Mouse (Mus musculus) neural tube, embryonic 12.5 days (tissue): ENCODE results near the gene Nphs1. TPM values are rescaled to one million over a fixed set of nuclear protein-coding genes. Genes with fewer than 3 reads are reported as not detected.
A peak's percentile ranks its signal among the peaks of the same experiment; 100 is the strongest.

Source experiments
- ATAC-seq: fragments of 200-750 bp; cut with Nextera tagmentation; 2 replicates; pipeline ENCODE4 v1.8.0; 2017; ENCODE audit warnings: low read depth, mild to moderate bottlenecking, moderate TSS enrichment, moderate library complexity; ENCODE audit not compliant: low FRiP score
- H3K27ac ChIP-seq: fragments of 300-500 bp; sonication (generic); 2 replicates; pipeline ENCODE4 v1.5.1; 2016
- H3K27me3 ChIP-seq: fragments of 300-500 bp; sonication (generic); replicated peaks from 2 replicates; pipeline ENCODE4 v1.6.1; 2016; ENCODE audit warnings: mild to moderate bottlenecking
- H3K36me3 ChIP-seq: fragments of 300-500 bp; sonication (generic); 2 replicates; pipeline ENCODE4 v1.6.1; 2016; ENCODE audit warnings: mild to moderate bottlenecking
- H3K4me1 ChIP-seq: fragments of 300-500 bp; sonication (generic); 2 replicates; pipeline ENCODE4 v1.6.1; 2016
- H3K4me2 ChIP-seq: fragments of 300-500 bp; sonication (generic); replicated peaks from 2 replicates; pipeline ENCODE4 v1.6.1; 2016; ENCODE audit warnings: mild to moderate bottlenecking
- H3K4me3 ChIP-seq: fragments of 300-500 bp; sonication (generic); 2 replicates; pipeline ENCODE4 v1.5.1; 2016
- H3K9ac ChIP-seq: fragments of 300-500 bp; sonication (generic); 2 replicates; pipeline ENCODE4 v1.6.1; 2016; ENCODE audit warnings: mild to moderate bottlenecking
- H3K9me3 ChIP-seq: fragments of 300-500 bp; sonication (generic); 2 replicates; pipeline ENCODE4 v1.6.1; 2016; ENCODE audit warnings: mild to moderate bottlenecking
- WGBS: fragments of 180-500 bp; shearing (Covaris S2); methylation state at CpG from one replicate; pipeline ENCODE4 v1.1.7; 2016; 5-methylcytosine and 5-hydroxymethylcytosine counted together
- polyA plus RNA-seq: library from polyadenylated mRNA; unstranded; fragments of >200 nt; fragmentation: Nextera tagmentation; extraction: Ambion mirVana; gene quantifications from 2 replicates; pipeline ENCODE4 v1.2.1, GENCODE M21; 2016

The Nphs1 gene
- 2.0 and 3.3 TPM in 2 replicates for polyA plus RNA-seq

DNA sequence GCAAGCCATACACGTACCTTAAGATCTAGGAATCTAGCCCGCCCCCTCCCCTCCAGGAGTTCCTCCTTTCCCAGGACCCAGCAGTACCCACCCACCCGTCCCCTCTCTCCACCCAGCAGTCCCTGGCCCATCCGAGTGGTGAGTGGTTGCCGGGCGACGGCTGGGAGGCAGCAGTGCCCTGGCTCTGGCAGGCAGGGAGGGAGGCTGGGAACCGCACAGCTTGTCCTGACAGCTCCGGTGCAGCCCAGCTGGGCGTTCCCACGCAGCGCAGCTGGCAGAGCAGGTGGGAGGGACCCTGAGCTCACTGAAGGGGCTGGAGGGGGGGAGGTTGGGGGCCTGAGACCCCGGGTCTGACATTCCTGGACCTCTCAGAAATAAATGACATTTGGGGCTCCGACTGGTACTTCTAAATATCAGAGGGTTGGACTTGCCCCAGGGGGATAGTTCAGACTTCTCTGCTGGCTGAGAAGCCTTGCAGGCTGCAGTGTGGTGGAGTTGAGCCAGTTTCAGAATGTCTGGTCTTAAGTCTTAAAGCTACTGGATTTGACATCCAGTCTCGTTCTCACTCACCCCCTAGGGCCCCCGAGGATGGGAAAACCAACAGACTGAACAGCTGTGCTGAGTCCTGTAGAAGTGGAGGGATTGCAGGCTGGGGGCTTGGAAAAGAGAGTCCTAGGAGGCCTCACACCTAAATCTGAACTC is at the start of gene Nphs1, which contains the start of gene Kirrel2:
TSS of gene Nphs1 (plus strand) at position 687 of the 702 bp plus-strand sequence.
TSS of gene Kirrel2 (minus strand) at position 62 of the 702 bp plus-strand sequence.
- no peaks in the 10 kb centered on the region for H3K9me3 ChIP-seq
- ATAC-seq, result peak; percentile 93

DNA sequence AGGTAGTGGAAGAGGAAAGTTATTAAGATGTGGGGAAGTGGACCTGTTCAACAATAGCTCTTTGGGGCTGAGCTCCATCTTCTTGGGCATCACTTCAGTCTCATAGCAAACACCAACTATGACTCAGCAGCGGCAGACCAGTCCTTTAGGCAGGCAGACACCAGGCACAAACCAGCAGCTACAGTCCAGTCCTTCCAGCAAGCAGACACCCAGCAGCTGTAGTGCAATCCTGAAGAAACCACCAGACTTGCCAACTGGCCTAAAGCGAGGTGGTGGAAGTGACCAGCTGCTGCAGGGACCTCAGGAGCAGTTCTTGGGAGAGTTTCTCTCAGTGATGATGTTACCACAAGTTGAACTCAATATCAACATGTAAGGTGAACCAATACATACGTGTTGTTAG is 49.5 kb upstream of the Nphs1 start:
- WGBS, result 88% methylated on average over 3 of the region's 3 CpGs
- no peak overlapping the region for H3K4me3 ChIP-seq
- no peak overlapping the region for H3K27ac ChIP-seq
- H3K4me2 ChIP-seq, result no peak overlapping the region
- no peaks in the 10 kb centered on the region for H3K27me3 ChIP-seq
- H3K36me3 ChIP-seq, result no peaks in the 10 kb centered on the region
- H3K9ac ChIP-seq, result no peak overlapping the region
- H3K4me1 ChIP-seq, result no peaks in the 10 kb centered on the region
- ATAC-seq, result no peak
- no peaks in the 10 kb centered on the region for H3K9me3 ChIP-seq

More for the DNA sequence above, at the start of gene Nphs1, which contains the start of gene Kirrel2:
- peak within 1 kb of the TSS; percentile 65 for H3K4me2 ChIP-seq
- 2% methylated on average over 16 of the region's 16 CpGs for WGBS
- peaks cover 93% of the 10 kb centered on the region for H3K27me3 ChIP-seq
- H3K36me3 ChIP-seq, result no peaks in the 10 kb centered on the region
- no peak within 1 kb of the TSS for H3K27ac ChIP-seq
- peak within 1 kb of the TSS; percentile 22; the same call in 1 of the 2 replicates for H3K9ac ChIP-seq
- H3K4me3 ChIP-seq, result peak within 1 kb of the TSS; percentile 30
- peaks cover 37% of the 10 kb centered on the region for H3K4me1 ChIP-seq

- no peaks in the 10 kb centered on the region for H3K4me1 ChIP-seq
- no peak overlapping the region for H3K27ac ChIP-seq
- no peak overlapping the region for H3K4me3 ChIP-seq
- no peaks in the 10 kb centered on the region for H3K9me3 ChIP-seq
- H3K9ac ChIP-seq, result no peak overlapping the region
- WGBS, result 65% methylated on average over 2 of the region's 2 CpGs
- ATAC-seq, result no peak
- no peaks in the 10 kb centered on the region for H3K27me3 ChIP-seq
- H3K4me2 ChIP-seq, result no peak overlapping the region
- no peaks in the 10 kb centered on the region for H3K36me3 ChIP-seq
Observed at GRCm38 (mm10) chr7:30409789-30410188, 48.3 kb upstream of the Nphs1 start.

DNA sequence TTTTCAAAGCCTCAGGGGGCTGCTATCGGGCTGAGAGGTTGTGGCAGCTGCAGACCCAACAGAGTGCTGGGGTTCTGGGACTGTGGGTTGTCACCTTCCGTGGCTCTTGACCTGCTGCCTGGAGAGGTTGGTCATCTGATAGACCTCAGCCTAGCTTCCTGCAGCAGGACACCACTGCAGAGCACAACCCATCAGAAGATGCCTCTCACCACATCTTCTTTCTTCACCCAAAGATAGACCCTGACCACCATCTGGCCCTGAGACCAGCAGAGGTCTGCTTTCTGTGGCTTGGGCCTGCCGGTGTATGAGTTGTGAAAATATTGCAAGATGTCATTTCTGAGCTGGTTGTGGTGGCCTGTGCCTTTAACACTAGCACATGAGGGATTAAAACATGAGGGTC is 47.1 kb upstream of the Nphs1 start:
- Histone ChIP-seq H3K4me2 (no peak overlapping the region), H3K9ac (no peak overlapping the region), H3K9me3 (no peaks in the 10 kb centered on the region), H3K27me3 (no peaks in the 10 kb centered on the region), H3K27ac (no peak overlapping the region), H3K36me3 (no peaks in the 10 kb centered on the region), H3K4me1 (no peaks in the 10 kb centered on the region), H3K4me3 (no peak overlapping the region)
- 75% methylated on average over 3 of the region's 3 CpGs for WGBS
- ATAC-seq, result no peak

DNA sequence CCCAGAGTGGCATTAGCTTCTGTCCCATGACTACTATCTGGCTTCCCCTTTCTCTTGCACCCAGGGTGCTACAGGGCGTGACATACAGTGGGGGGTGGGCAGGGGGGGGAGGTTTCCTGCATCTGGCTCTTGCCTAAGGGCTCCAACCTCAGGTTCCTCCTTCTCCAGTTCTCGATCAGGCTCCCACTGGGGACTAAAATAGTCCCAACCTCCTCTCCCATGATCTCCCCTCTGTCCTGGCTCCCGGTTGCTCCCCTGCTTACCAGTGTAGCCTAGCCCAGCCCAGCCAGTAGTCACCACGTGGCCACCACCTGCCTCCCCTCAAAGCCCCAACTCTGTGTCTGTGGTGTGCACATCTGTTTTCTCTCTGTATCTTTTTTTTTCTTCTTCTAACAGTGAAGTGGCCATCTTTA is 45.4 kb upstream of the Nphs1 start:
- Histone ChIP-seq H3K9ac (no peak overlapping the region), H3K27ac (no peak overlapping the region), H3K36me3 (no peaks in the 10 kb centered on the region), H3K4me3 (no peak overlapping the region), H3K4me1 (no peaks in the 10 kb centered on the region), H3K4me2 (no peak overlapping the region), H3K27me3 (no peaks in the 10 kb centered on the region), H3K9me3 (no peaks in the 10 kb centered on the region)
- ATAC-seq, result no peak
- WGBS, result 63% methylated on average over 4 of the region's 4 CpGs

- ATAC-seq, result no peak
- WGBS, result 73% methylated on average over 5 of the region's 5 CpGs
- Histone ChIP-seq H3K27me3 (no peaks in the 10 kb centered on the region), H3K4me3 (no peak within 1 kb of the TSS), H3K4me2 (no peak within 1 kb of the TSS), H3K9ac (no peak within 1 kb of the TSS), H3K27ac (no peak within 1 kb of the TSS), H3K9me3 (no peaks in the 10 kb centered on the region), H3K4me1 (no peaks in the 10 kb centered on the region), H3K36me3 (no peaks in the 10 kb centered on the region)
Observed at GRCm38 (mm10) chr7:30413596-30413995, 44.5 kb upstream of the Nphs1 start, which contains the start of gene Tyrobp. Gene Tyrobp, plus strand, starts transcription at chr7:30413760.

- WGBS, result 80% methylated on average over 9 of the region's 9 CpGs
- H3K4me1 ChIP-seq, result peaks cover 7% of the 10 kb centered on the region
- no peak overlapping the region for H3K4me2 ChIP-seq
- H3K36me3 ChIP-seq, result no peaks in the 10 kb centered on the region
- H3K27ac ChIP-seq, result no peak overlapping the region
- ATAC-seq, result no peak
- peaks cover 9% of the 10 kb centered on the region; the same call in 1 of the 2 replicates for H3K27me3 ChIP-seq
- no peak overlapping the region for H3K4me3 ChIP-seq
- no peaks in the 10 kb centered on the region for H3K9me3 ChIP-seq
- no peak overlapping the region for H3K9ac ChIP-seq
Observed at GRCm38 (mm10) chr7:30417856-30418255, 40.3 kb upstream of the Nphs1 start.

- H3K4me3 ChIP-seq, result no peak within 1 kb of the TSS
- no peak for ATAC-seq
- no peak within 1 kb of the TSS for H3K27ac ChIP-seq
- H3K9ac ChIP-seq, result no peak within 1 kb of the TSS
- H3K27me3 ChIP-seq, result peaks cover 9% of the 10 kb centered on the region; the same call in 1 of the 2 replicates
- peaks cover 14% of the 10 kb centered on the region for H3K4me1 ChIP-seq
- WGBS, result 72% methylated on average over 10 of the region's 10 CpGs
- H3K36me3 ChIP-seq, result no peaks in the 10 kb centered on the region
- no peak within 1 kb of the TSS for H3K4me2 ChIP-seq
- H3K9me3 ChIP-seq, result no peaks in the 10 kb centered on the region
Observed at GRCm38 (mm10) chr7:30419561-30420499, 38.3 kb upstream of the Nphs1 start, which contains the start of gene Hcst. Gene Hcst, minus strand, starts transcription at chr7:30419854.

GRCm38 (mm10) chr7:30420673-30421072 is 37.4 kb upstream of the Nphs1 start:
- H3K27me3 ChIP-seq, result peaks cover 9% of the 10 kb centered on the region; the same call in 1 of the 2 replicates
- no peaks in the 10 kb centered on the region; the same call in 1 of the 2 replicates for H3K36me3 ChIP-seq
- no peak overlapping the region for H3K4me3 ChIP-seq
- H3K9me3 ChIP-seq, result no peaks in the 10 kb centered on the region
- WGBS, result 84% methylated on average over 3 of the region's 3 CpGs
- H3K27ac ChIP-seq, result no peak overlapping the region
- H3K4me1 ChIP-seq, result peaks cover 14% of the 10 kb centered on the region
- no peak overlapping the region for H3K9ac ChIP-seq
- H3K4me2 ChIP-seq, result no peak overlapping the region; the same call in 1 of the 2 replicates
- ATAC-seq, result no peak

- H3K27me3 ChIP-seq, result peaks cover 9% of the 10 kb centered on the region; the same call in 1 of the 2 replicates
- no peak within 1 kb of the TSS for H3K27ac ChIP-seq
- H3K4me3 ChIP-seq, result peak within 1 kb of the TSS; percentile 51
- 0 out of 2 replicates have a peak, but pooled peaks have one; percentile 15 for ATAC-seq
- no peaks in the 10 kb centered on the region; the same call in 1 of the 2 replicates for H3K36me3 ChIP-seq
- peak within 1 kb of the TSS; percentile 56 for H3K9ac ChIP-seq
- H3K9me3 ChIP-seq, result no peaks in the 10 kb centered on the region
- peak within 1 kb of the TSS; percentile 86 for H3K4me2 ChIP-seq
- peaks cover 14% of the 10 kb centered on the region for H3K4me1 ChIP-seq
- WGBS, result 10% methylated on average over 31 of the region's 31 CpGs
Observed at GRCm38 (mm10) chr7:30421175-30421889, 36.8 kb upstream of the Nphs1 start, which contains the start of gene Nfkbid. Gene Nfkbid, plus strand, starts transcription at chr7:30421732.

- WGBS, result under 1% methylated on average over 45 of the region's 45 CpGs
- H3K9me3 ChIP-seq, result no peaks in the 10 kb centered on the region
Observed at GRCm38 (mm10) chr7:30421890-30422435, 36.2 kb upstream of the Nphs1 start.

More at GRCm38 (mm10) chr7:30421890-30422435, 36.2 kb upstream of the Nphs1 start:
- Histone ChIP-seq H3K9ac (peak overlapping the region; percentile 56), H3K4me3 (peak overlapping the region; percentile 51), H3K27me3 (peaks cover 9% of the 10 kb centered on the region; the same call in 1 of the 2 replicates), H3K4me2 (peak overlapping the region; percentile 86), H3K4me1 (peaks cover 14% of the 10 kb centered on the region), H3K27ac (no peak overlapping the region), H3K36me3 (peaks cover 2% of the 10 kb centered on the region; the same call in 1 of the 2 replicates)
- peak; percentile 83 for ATAC-seq
